Mouse (Mus musculus): ENCODE data around the gene Naf1. TPM values are rescaled to one million over a fixed set of nuclear protein-coding genes. Genes with fewer than 3 reads are reported as not detected.

Gene Naf1
- polyA plus RNA-seq, 1 experiment from 2014 or later: 3.9 TPM

DNA sequence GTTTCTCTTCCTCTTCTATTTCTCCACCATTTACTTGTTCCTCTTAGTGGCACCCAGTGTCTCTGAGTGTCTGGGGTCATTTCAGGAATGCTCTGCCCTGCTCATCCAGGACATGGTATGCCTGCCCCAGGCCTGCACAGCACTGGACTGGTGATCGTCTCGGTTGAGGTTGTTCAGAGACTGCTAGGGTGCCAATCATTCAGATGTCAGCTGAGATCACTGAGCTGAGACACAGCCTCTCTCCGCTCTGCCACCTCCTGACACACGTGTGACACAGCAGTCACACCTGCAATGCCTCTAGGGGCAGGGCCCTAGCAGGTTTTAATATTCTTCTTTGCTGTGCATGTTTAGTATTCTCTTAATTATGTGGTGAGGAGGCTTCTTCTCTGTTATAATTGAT is 58.5 kb downstream of the Naf1 start:
- WGBS: 72% methylated on average over 4 of the region's 4 CpGs
- ATAC-seq (ENCODE audit: insufficient read depth, low FRiP score, low TSS enrichment): no peak

DNA sequence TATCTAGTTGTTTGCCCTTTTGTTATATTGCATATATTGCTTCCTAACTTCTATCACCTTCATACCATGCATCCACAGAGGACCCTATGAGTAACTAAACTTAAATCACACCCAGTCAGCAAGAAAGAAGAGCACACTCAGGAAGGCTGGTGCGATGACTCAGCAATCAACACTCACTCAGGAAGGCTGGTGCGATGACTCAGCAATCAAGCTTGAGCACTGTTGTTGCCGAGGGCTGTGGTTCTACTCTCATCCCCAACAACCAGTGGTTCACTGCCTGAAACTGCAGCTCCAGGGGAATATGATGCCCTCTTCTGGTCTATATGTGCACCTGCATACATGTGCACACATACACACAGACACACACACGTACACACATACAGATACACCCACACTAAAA is 73.7 kb downstream of the Naf1 start:
- H3K9ac ChIP-seq (ENCODE audit: low read length): no peak overlapping the region
- 89% methylated on average over 4 of the region's 4 CpGs for WGBS
- no peak overlapping the region for H3K4me3 ChIP-seq (ENCODE audit: low read depth, low read length)
- H3K4me2 ChIP-seq (ENCODE audit: low read depth): no peak overlapping the region
- no peak overlapping the region for H3K27ac ChIP-seq (ENCODE audit: low read depth, low read length)
- DNase-seq (ENCODE audit: low spot score): no peak
- H3K9me3 ChIP-seq (ENCODE audit: control insufficient read depth, low read length): no peaks in the 10 kb centered on the region
- no peaks in the 10 kb centered on the region for H3K36me3 ChIP-seq (ENCODE audit: control insufficient read depth, insufficient read depth, low read length)
- H3K27me3 ChIP-seq (ENCODE audit: control insufficient read depth, insufficient read depth, low read length): no peaks in the 10 kb centered on the region
- H3K4me1 ChIP-seq (ENCODE audit: control insufficient read depth, insufficient read depth, low read length): no peaks in the 10 kb centered on the region
- ATAC-seq (ENCODE audit: insufficient read depth, low FRiP score, low TSS enrichment): no peak

More for the DNA sequence above, 58.5 kb downstream of the Naf1 start:
- Histone ChIP-seq H3K4me2 (ENCODE audit: low read depth) (no peak overlapping the region), H3K9ac (ENCODE audit: low read length) (no peak overlapping the region), H3K4me3 (ENCODE audit: low read depth, low read length) (no peak overlapping the region), H3K4me1 (ENCODE audit: control insufficient read depth, insufficient read depth, low read length) (no peaks in the 10 kb centered on the region), H3K27me3 (ENCODE audit: control insufficient read depth, insufficient read depth, low read length) (no peaks in the 10 kb centered on the region), H3K27ac (ENCODE audit: low read depth, low read length) (no peak overlapping the region), H3K36me3 (ENCODE audit: control insufficient read depth, insufficient read depth, low read length) (no peaks in the 10 kb centered on the region), H3K9me3 (ENCODE audit: control insufficient read depth, low read length) (no peaks in the 10 kb centered on the region)
- DNase-seq (ENCODE audit: low spot score): no peak

DNA sequence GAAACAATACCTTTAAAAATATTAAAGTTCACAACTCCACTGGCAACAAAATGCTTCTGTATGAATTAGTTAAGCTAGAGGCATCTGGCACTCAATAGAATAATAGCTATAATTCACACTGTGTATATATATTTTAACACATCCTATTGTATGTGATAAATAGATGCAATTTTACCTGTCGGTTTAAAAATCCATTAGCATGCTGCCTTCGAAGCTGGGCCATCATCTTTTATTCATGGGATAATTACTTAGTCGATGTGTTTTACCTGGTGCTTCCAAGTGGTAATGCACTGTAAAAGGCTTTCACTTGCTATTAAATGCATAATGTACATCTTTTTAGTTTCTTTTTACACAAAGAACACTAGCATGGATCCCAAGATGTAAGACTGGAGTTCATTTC is 76.2 kb downstream of the Naf1 start:
- Histone ChIP-seq H3K4me1 (ENCODE audit: control insufficient read depth, insufficient read depth, low read length) (no peaks in the 10 kb centered on the region), H3K27me3 (ENCODE audit: control insufficient read depth, insufficient read depth, low read length) (no peaks in the 10 kb centered on the region), H3K4me3 (ENCODE audit: low read depth, low read length) (no peak overlapping the region), H3K36me3 (ENCODE audit: control insufficient read depth, insufficient read depth, low read length) (no peaks in the 10 kb centered on the region), H3K4me2 (ENCODE audit: low read depth) (no peak overlapping the region), H3K27ac (ENCODE audit: low read depth, low read length) (no peak overlapping the region), H3K9ac (ENCODE audit: low read length) (no peak overlapping the region), H3K9me3 (ENCODE audit: control insufficient read depth, low read length) (no peaks in the 10 kb centered on the region)
- DNase-seq (ENCODE audit: low spot score) (no peak), ATAC-seq (ENCODE audit: insufficient read depth, low FRiP score, low TSS enrichment) (no peak)
- WGBS: 85% methylated on average over 3 of the region's 3 CpGs

Other genes starting within 250 kb of the Naf1 start
- 0.23 and 0.34 TPM in 2 replicates for gene Npy5r, start 172.1 kb upstream of the Naf1 start, polyA plus RNA-seq (2014; fragmentation: Nextera tagmentation; extraction: Ambion mirVana)
- gene Npy1r, start 163.0 kb upstream of the Naf1 start, polyA plus RNA-seq (2014; fragmentation: Nextera tagmentation; extraction: Ambion mirVana): 1.4 and 1.8 TPM in 2 replicates